Mouse (Mus musculus) thymus, adult 2 months (tissue): ENCODE results near the gene Adcyap1r1. TPM values are rescaled to one million over a fixed set of nuclear protein-coding genes. Genes with fewer than 3 reads are reported as not detected.

ENCODE experiments used
- DNase-seq: peaks from one replicate; pipeline ENCODE4 v3.0.0; 2021
- H3K27ac ChIP-seq: fragments of 200-500 bp; 2 replicates; pipeline ENCODE4 v1.5.1; 2012; ENCODE audit warnings: low read length, control low read depth; ENCODE audit not compliant: control insufficient read depth, insufficient read depth
- H3K27me3 ChIP-seq: fragments of 200-500 bp; 2 replicates; pipeline ENCODE4 v1.6.1; 2012; ENCODE audit warnings: mild to moderate bottlenecking, low read length, moderate library complexity, mixed read lengths; ENCODE audit not compliant: control insufficient read depth, insufficient read depth
- H3K36me3 ChIP-seq: fragments of 200-500 bp; 2 replicates; pipeline ENCODE4 v1.6.1; 2012; ENCODE audit warnings: mild to moderate bottlenecking, low read length, moderate library complexity; ENCODE audit not compliant: control insufficient read depth, insufficient read depth
- H3K4me1 ChIP-seq: fragments of 200-500 bp; replicated peaks from 2 replicates; pipeline ENCODE4 v1.6.1; 2012; ENCODE audit warnings: low read length; ENCODE audit not compliant: control insufficient read depth, insufficient read depth
- H3K4me3 ChIP-seq: fragments of 200-500 bp; 2 replicates; pipeline ENCODE4 v1.5.1; 2012; ENCODE audit warnings: mild to moderate bottlenecking, low read length, control low read depth, moderate library complexity; ENCODE audit not compliant: control insufficient read depth, insufficient read depth
- CTCF ChIP-seq: fragments of 200-500 bp; IDR thresholded peaks from 2 replicates; pipeline ENCODE4 v1.5.1; 2012; ENCODE audit warnings: mild to moderate bottlenecking, control low read depth, low read length, moderate library complexity, borderline replicate concordance; ENCODE audit not compliant: control insufficient read depth, poor library complexity, insufficient read depth; ENCODE audit errors: extremely low read depth
- POLR2A ChIP-seq: fragments of 200-500 bp; IDR thresholded peaks from 2 replicates; pipeline ENCODE4 v1.6.1; 2012; ENCODE audit warnings: mild to moderate bottlenecking, low read length, control low read depth, moderate library complexity; ENCODE audit not compliant: control insufficient read depth, poor library complexity, insufficient read depth; ENCODE audit errors: extremely low read depth
- WGBS: fragments of 180-500 bp; shearing (Covaris S2); methylation state at CpG from one replicate; pipeline ENCODE4 v1.1.7; 2018; 5-methylcytosine and 5-hydroxymethylcytosine counted together
- polyA plus RNA-seq: library from polyadenylated mRNA; depleted of rRNA; stranded (reverse); fragments of >200 nt; gene quantifications from 2 replicates; pipeline ENCODE4 v1.2.3, GENCODE M21; 2012

The Adcyap1r1 gene
- polyA plus RNA-seq, 1 experiment, result 1.8 TPM

DNA sequence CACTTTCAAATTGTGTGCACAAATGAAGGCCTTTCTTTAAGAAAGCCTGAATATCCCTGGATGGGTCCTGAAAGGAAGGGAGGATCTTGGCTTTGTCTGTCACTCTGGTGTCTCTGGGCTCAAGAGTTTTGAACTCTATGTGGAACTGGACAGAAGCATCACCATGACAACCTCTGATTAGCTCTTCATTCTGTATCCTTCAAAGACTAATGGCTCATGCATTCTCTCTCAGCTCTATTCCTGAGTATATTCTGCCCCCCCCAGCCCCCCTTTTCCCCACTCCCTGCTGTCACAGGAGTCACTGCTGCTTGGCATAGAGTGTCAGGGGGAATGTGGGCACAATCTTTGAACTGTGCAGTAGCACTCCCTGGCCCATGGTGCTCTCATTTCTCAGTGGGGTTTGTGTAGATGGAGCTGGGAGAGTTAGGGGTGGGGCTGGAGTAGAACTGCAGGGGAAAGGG, 14.6 kb downstream of the Adcyap1r1 start:
- no peak for DNase-seq
- Histone ChIP-seq H3K4me1 (no peaks in the 10 kb centered on the region), H3K27ac (no peak overlapping the region), H3K4me3 (no peak overlapping the region), H3K27me3 (no peaks in the 10 kb centered on the region), H3K36me3 (no peaks in the 10 kb centered on the region)
- TF ChIP-seq CTCF (no peak), POLR2A (no peak)

DNA sequence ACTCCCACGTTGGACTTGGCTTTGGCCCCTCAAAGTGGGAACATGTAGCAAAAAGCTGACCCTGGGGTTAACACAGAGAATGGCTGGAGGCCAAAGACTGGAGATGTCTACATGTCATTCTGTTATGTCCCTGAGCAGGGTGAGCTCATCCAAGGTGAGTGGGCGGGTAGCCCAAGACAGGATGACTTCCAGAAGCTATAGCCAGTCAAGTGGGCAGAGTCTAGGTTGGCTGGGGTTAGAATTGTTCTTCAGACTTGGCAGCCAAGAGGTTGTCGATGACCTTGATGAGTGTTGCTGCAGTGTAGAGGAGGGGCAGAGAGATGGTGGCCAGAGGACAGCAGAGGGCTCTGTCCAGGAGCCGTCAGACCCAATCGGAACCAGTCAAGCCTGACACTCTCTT, 18.9 kb downstream of the Adcyap1r1 start:
- no peaks in the 10 kb centered on the region for H3K4me1 ChIP-seq
- H3K27me3 ChIP-seq, result no peaks in the 10 kb centered on the region
- H3K36me3 ChIP-seq, result no peaks in the 10 kb centered on the region
- no peak overlapping the region for H3K27ac ChIP-seq
- no peak overlapping the region for H3K4me3 ChIP-seq
- 92% methylated on average over 5 of the region's 5 CpGs for WGBS
- no peak for DNase-seq
- TF ChIP-seq POLR2A, result no peak
- TF ChIP-seq CTCF, result no peak

DNA sequence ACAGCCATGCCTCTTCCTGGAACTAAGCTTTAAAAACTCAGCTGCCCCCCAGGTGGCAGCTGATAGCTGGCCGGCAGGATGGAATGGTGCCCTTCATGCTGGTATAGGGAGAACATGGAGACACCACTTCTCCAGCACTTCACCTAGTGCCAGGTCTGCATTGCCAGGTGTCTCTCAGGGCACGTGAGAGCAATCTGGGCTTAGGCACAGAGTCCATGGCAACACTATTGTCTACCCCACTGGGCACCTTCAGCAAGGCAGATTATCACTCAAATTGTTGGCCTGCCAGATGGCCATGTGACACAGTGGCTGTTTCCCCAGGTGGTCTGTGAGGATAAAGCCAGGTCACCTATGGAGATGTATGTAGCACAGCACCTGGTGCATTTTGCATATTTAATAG, 20.6 kb downstream of the Adcyap1r1 start:
- DNase-seq, result no peak
- TF ChIP-seq POLR2A (no peak), CTCF (no peak)
- Histone ChIP-seq H3K4me3 (no peak overlapping the region), H3K27ac (no peak overlapping the region), H3K27me3 (no peaks in the 10 kb centered on the region), H3K4me1 (no peaks in the 10 kb centered on the region), H3K36me3 (no peaks in the 10 kb centered on the region)
- WGBS, result 94% methylated on average over 2 of the region's 2 CpGs

DNA sequence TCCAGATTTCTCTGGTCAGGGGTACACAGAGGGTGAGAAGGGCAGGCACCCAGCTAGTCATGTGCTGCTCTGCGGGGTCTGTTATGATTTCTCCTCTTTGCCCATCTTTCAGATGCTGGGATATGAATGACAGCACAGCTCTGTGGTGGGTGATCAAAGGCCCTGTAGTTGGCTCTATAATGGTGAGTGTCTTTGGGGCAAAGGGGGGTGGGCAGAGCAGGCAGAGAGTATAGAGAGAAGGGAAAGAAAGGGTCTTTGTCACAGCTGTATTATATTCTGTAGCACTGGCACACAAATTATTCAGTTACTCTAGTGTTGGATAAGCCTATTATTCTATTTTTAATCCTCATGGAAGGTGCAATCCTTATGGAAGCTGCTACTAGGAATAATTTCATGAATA, 29.2 kb downstream of the Adcyap1r1 start:
- no peak for DNase-seq
- H3K27me3 ChIP-seq, result no peaks in the 10 kb centered on the region
- H3K4me3 ChIP-seq, result no peak overlapping the region
- WGBS, result 91% methylated on average over 1 of the region's 1 CpGs
- no peak overlapping the region for H3K27ac ChIP-seq
- H3K4me1 ChIP-seq, result no peaks in the 10 kb centered on the region
- TF ChIP-seq POLR2A (no peak), CTCF (no peak)
- no peaks in the 10 kb centered on the region for H3K36me3 ChIP-seq

DNA sequence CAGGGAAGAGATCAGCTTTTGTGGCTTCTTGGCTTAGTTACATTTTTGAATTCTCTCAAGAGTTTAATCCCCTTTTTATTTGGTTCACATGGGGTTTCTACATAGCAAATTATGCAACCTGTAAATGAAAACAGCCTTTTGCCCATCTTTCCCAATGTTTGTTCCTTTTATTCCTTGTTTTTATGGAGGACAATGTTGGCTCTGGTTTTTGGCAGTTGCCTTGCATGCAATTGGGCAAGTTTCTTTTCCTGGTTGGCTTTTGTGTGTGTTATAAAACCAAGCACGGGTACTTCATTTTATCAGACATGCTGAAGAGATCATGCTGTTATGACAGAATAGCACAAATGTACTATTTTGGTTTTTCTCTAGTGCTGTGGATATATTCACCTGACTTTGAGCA, 30.7 kb downstream of the Adcyap1r1 start:
- TF ChIP-seq POLR2A (no peak), CTCF (no peak)
- Histone ChIP-seq H3K4me1 (no peaks in the 10 kb centered on the region), H3K4me3 (no peak overlapping the region), H3K36me3 (no peaks in the 10 kb centered on the region), H3K27ac (no peak overlapping the region), H3K27me3 (no peaks in the 10 kb centered on the region)
- 81% methylated on average over 1 of the region's 1 CpGs for WGBS
- DNase-seq, result no peak

DNA sequence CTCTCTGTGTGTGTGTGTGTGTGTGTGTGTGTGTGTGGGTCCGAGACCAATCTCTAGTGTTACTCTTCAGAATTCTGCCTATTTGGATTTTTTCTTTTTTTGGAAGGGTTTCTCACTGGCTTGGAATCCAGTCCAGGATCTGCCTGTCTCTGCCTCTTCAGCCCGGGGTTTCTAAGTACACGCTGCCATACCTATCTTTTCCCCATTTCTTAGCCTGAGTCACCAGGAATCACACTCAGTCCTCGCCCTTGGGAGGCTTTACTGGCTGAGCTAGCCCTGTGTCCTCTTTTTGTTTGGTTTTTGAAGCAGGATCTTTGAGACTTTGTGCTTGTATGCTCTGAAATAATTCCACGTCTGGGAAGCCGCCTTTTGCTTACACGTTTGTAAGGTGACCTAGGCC, 31.6 kb downstream of the Adcyap1r1 start:
- no peak for DNase-seq
- no peak overlapping the region for H3K27ac ChIP-seq
- TF ChIP-seq POLR2A (no peak), CTCF (no peak)
- no peak overlapping the region for H3K4me3 ChIP-seq
- no peaks in the 10 kb centered on the region for H3K27me3 ChIP-seq
- no peaks in the 10 kb centered on the region for H3K36me3 ChIP-seq
- H3K4me1 ChIP-seq, result no peaks in the 10 kb centered on the region
- WGBS, result 86% methylated on average over 7 of the region's 7 CpGs

DNA sequence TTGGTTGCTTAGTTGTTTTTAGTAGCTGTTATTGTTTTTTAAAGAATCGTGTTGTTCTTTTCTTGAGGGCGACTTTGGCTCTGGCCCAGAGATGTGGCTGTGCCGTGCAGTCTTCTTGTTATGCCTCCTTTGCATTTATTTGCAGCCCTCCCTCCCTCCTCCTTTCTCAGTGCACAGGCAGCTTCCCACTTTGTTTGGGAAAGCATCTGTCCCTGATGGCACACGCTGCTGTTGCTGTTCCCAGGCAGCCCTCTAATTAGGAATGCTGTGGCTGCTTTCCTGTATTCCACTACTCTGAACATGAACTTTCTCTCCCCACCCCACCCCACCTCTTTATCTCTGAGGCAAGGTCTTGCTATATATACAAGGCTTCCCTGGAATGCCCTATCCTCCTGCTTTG, 32.4 kb downstream of the Adcyap1r1 start:
- DNase-seq, result no peak
- no peak overlapping the region for H3K27ac ChIP-seq
- WGBS, result 71% methylated on average over 4 of the region's 4 CpGs

More for the DNA sequence above, 32.4 kb downstream of the Adcyap1r1 start:
- H3K4me3 ChIP-seq, result no peak overlapping the region
- no peaks in the 10 kb centered on the region for H3K36me3 ChIP-seq
- TF ChIP-seq POLR2A, result no peak
- no peak for TF ChIP-seq CTCF
- no peaks in the 10 kb centered on the region for H3K27me3 ChIP-seq
- no peaks in the 10 kb centered on the region for H3K4me1 ChIP-seq
